Mouse (Mus musculus) naive thymus-derived CD4-positive, alpha-beta T cell, adult 2 months (primary cell): ENCODE results near the gene Ahctf1.

Experiments used
- DNase-seq: peaks from one replicate; pipeline ENCODE4 v3.0.0-alpha.2; 2011; ENCODE audit warnings: low read depth

Ahctf1 gene

GRCm38 (mm10) chr1:179713367-179713766, 90.1 kb downstream of the Ahctf1 start:
- DNase-seq: no peak

- DNase-seq: no peak
These were observed 90.8 kb downstream of the Ahctf1 start for GRCm38 (mm10) chr1:179712658-179713057.

DNA sequence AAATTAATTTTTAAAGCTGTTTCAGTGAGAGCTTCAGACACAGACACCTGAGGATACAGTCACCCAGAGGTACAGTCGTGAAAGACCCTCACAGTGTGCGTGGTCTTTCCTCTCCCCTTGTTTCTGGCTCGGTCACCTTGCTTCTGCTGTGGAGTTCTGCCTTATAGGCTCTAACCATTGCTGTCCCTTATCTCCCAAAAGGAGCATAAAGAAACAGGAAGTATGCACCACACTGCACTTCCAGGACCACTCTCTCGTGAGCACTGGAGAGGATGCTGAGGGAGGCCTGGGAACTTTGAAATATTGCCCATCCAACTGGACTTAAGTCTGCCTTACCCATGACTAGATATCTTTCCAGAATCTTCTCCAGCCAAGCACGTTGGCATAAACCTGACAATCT, 92.7 kb downstream of the Ahctf1 start:
- no peak for DNase-seq

GRCm38 (mm10) chr1:179709390-179709789, 94.1 kb downstream of the Ahctf1 start:
- no peak for DNase-seq

- DNase-seq: no peak
These were observed 98.3 kb downstream of the Ahctf1 start for GRCm38 (mm10) chr1:179705154-179705553.

DNA sequence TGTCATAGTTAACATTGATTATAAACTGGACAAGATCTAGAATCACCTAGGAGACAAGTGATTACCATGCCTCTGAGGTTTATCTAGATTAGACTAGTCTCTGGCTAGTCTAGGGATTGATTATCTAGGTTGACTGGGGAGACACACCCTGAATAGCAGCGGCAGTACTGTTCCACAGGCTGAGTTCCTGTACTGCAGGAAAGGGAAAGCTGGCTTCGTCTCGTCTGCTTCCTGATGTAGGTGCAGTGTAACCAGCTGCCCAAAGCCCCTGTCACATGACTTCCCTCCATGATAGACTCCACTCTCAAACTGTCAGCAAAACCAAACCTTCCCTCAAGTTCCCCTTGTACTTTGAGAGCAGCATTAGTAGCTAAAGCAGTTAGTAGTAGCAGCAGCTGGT, 99.3 kb downstream of the Ahctf1 start:
- no peak for DNase-seq
